Mouse (Mus musculus) liver, postnatal 0 days (tissue): ENCODE measurements around the gene L1td1.

Experiments
- CTCF ChIP-seq: sonication (generic); IDR thresholded peaks from 2 replicates; pipeline ENCODE4 v1.5.1; 2016; ENCODE audit warnings: antibody characterized with exemption, low read depth
- EP300 ChIP-seq: IDR thresholded peaks from 2 replicates; pipeline ENCODE4 v1.6.1; 2016; ENCODE audit warnings: antibody characterized with exemption, low read depth, mild to moderate bottlenecking

DNA sequence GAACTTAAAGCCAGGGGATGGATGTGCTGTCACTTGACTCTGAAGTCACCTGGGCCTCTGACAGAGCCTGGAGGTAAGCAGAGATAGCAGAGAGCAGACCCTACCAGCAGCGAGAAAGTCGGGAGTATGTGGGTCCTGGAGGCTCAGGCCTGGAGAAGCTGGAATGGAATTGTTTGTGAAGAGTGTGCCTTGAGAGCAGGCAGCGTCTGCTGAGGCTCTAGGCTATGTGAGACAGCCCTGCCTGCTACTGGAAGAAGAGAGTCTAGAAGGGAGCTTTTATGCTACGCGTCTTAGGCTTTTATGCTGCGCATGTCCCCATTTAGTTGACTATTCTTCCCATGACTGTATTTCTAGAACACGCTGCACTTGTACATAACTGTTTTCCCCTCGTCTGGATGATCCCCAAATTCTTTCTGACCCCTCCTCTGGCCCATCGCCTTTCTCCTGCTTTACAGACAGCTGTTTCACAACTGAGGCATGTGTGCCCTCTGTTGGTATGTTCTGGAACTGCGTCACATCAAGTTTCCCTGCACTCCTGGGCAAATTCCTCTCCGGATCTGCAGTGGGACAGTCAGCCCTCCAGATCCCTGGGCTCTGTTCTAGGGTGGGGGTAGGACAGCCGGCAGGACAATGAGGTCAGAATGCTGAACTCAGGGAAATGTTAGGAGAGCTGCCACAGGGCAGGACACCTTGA, 24.2 kb upstream of the L1td1 start:
- peak; percentile 86 for TF ChIP-seq CTCF
- no peak for TF ChIP-seq EP300
